Mouse (Mus musculus) heart, embryonic 15.5 days (tissue): ENCODE data around the gene Ctsk. TPM values are rescaled to one million over a fixed set of nuclear protein-coding genes. Genes with fewer than 3 reads are reported as not detected.

Experiments
- ATAC-seq: fragments of 200-750 bp; cut with Nextera tagmentation; replicated peaks from 2 replicates; pipeline ENCODE4 v1.8.0; 2017; ENCODE audit warnings: low read depth, moderate TSS enrichment; ENCODE audit not compliant: insufficient number of reproducible peaks, insufficient read depth, low FRiP score
- H3K27ac ChIP-seq: fragments of 300-500 bp; sonication (generic); 2 replicates; pipeline ENCODE4 v1.5.1; 2015; ENCODE audit warnings: mild to moderate bottlenecking, inconsistent platforms
- H3K27me3 ChIP-seq: fragments of 300-500 bp; sonication (generic); 2 replicates; pipeline ENCODE4 v1.6.1; 2015; ENCODE audit warnings: inconsistent platforms
- H3K36me3 ChIP-seq: fragments of 300-500 bp; sonication (generic); 2 replicates; pipeline ENCODE4 v1.6.1; 2015; ENCODE audit warnings: mild to moderate bottlenecking, inconsistent platforms
- H3K4me1 ChIP-seq: fragments of 300-500 bp; sonication (generic); replicated peaks from 2 replicates; pipeline ENCODE4 v1.6.1; 2015; ENCODE audit warnings: inconsistent platforms
- H3K4me2 ChIP-seq: fragments of 300-500 bp; sonication (generic); 2 replicates; pipeline ENCODE4 v1.6.1; 2015; ENCODE audit warnings: inconsistent platforms, mild to moderate bottlenecking, moderate library complexity
- H3K4me3 ChIP-seq: fragments of 300-500 bp; sonication (generic); 2 replicates; pipeline ENCODE4 v1.5.1; 2015; ENCODE audit warnings: mild to moderate bottlenecking, inconsistent platforms
- H3K9ac ChIP-seq: fragments of 300-500 bp; sonication (generic); 2 replicates; pipeline ENCODE4 v1.6.1; 2015; ENCODE audit warnings: mild to moderate bottlenecking, inconsistent platforms
- H3K9me3 ChIP-seq: fragments of 300-500 bp; sonication (generic); replicated peaks from 2 replicates; pipeline ENCODE4 v1.6.1; 2016; ENCODE audit warnings: inconsistent platforms
- WGBS: fragments of 180-500 bp; shearing (Covaris S2); methylation state at CpG from one replicate; pipeline ENCODE4 v1.1.7; 2015; ENCODE audit warnings: mixed read lengths; 5-methylcytosine and 5-hydroxymethylcytosine counted together
- polyA plus RNA-seq: library from polyadenylated mRNA; unstranded; fragments of >200 nt; fragmentation: Nextera tagmentation; extraction: Ambion mirVana; gene quantifications from 2 replicates; pipeline ENCODE4 v1.2.1, GENCODE M21; 2015

Ctsk gene
- polyA plus RNA-seq, 1 experiment from 2014 or later: 15.9 TPM

GRCm38 (mm10) chr3:95550176-95550575 lies 51.1 kb downstream of the Ctsk start:
- ATAC-seq: no peak
- Histone ChIP-seq H3K9ac (no peak overlapping the region), H3K4me3 (no peak overlapping the region), H3K27ac (no peak overlapping the region), H3K36me3 (no peaks in the 10 kb centered on the region), H3K27me3 (no peaks in the 10 kb centered on the region), H3K4me1 (no peaks in the 10 kb centered on the region), H3K9me3 (no peaks in the 10 kb centered on the region), H3K4me2 (no peak overlapping the region)
- WGBS: 83% methylated on average over 1 of the region's 1 CpGs

GRCm38 (mm10) chr3:95553986-95554385 lies 54.9 kb downstream of the Ctsk start:
- WGBS: 55% methylated on average over 3 of the region's 3 CpGs
- no peak overlapping the region for H3K4me2 ChIP-seq
- H3K9me3 ChIP-seq: no peaks in the 10 kb centered on the region
- no peaks in the 10 kb centered on the region for H3K36me3 ChIP-seq
- H3K4me3 ChIP-seq: no peak overlapping the region
- no peak overlapping the region for H3K27ac ChIP-seq
- ATAC-seq: no peak
- H3K27me3 ChIP-seq: no peaks in the 10 kb centered on the region
- H3K4me1 ChIP-seq: no peaks in the 10 kb centered on the region
- H3K9ac ChIP-seq: no peak overlapping the region

Other genes with a start within 250 kb of the Ctsk start
- 0.06 and 0.38 TPM in 2 replicates for gene Bnipl, start 248.1 kb upstream of the Ctsk start, polyA plus RNA-seq
- gene Mindy1, start 217.9 kb upstream of the Ctsk start, polyA plus RNA-seq: 24.7 and 27.6 TPM in 2 replicates
- gene Prune1, start 217.2 kb upstream of the Ctsk start, polyA plus RNA-seq: 23.8 and 26.5 TPM in 2 replicates
- gene Anxa9, start 192.1 kb upstream of the Ctsk start, polyA plus RNA-seq: 0.64 and 1.2 TPM in 2 replicates
- 120 and 139 TPM in 2 replicates for gene Cers2, start 184.5 kb upstream of the Ctsk start, polyA plus RNA-seq
- 16.7 and 22.4 TPM in 2 replicates for gene Setdb1, start 142.1 kb upstream of the Ctsk start, polyA plus RNA-seq
- gene 4930558C23Rik, start 96.4 kb upstream of the Ctsk start, polyA plus RNA-seq: not detected in 2 replicates
- 30.4 and 33.2 TPM in 2 replicates for gene Arnt, start 64.9 kb upstream of the Ctsk start, polyA plus RNA-seq
- gene Ctss, start 27.5 kb downstream of the Ctsk start, polyA plus RNA-seq: 17.3 and 31.6 TPM in 2 replicates
- gene Hormad1, start 60.4 kb downstream of the Ctsk start, polyA plus RNA-seq: not detected in 2 replicates
- gene Golph3l, start 89.7 kb downstream of the Ctsk start, polyA plus RNA-seq: 23.1 and 26.5 TPM in 2 replicates
- gene Ensa, start 125.7 kb downstream of the Ctsk start, polyA plus RNA-seq: 45.8 and 53.7 TPM in 2 replicates
- 38.4 and 45.4 TPM in 2 replicates for gene Mcl1, start 159.5 kb downstream of the Ctsk start, polyA plus RNA-seq
- gene Adamtsl4, start 188.7 kb downstream of the Ctsk start, polyA plus RNA-seq: 6.9 and 10.6 TPM in 2 replicates
- gene Ecm1, start 240.3 kb downstream of the Ctsk start, polyA plus RNA-seq: 56.3 and 60.6 TPM in 2 replicates